Mouse (Mus musculus) heart, postnatal 25 days (tissue): Measurements from ENCODE around the gene Mea1. TPM values are rescaled to one million over a fixed set of nuclear protein-coding genes. Genes with fewer than 3 reads are reported as not detected.

Experiments used
- DNase-seq: peaks from one replicate; pipeline ENCODE4 v3.0.0; 2022; ENCODE audit warnings: low spot score
- intact Hi-C: fragments of 180-260 bp; cut with DNase I; formaldehyde crosslinking; loops from one replicate; pipeline ENCODE4 v1.15.1; 2025
- total RNA-seq, 2 experiments: library from RNA; stranded (reverse); gene quantifications; 2 replicates each; pipeline ENCODE4 v1.2.3; 2021

Gene Mea1
- total RNA-seq, 2 experiments from 2014 or later = 48.6 to 53.8 TPM

DNA sequence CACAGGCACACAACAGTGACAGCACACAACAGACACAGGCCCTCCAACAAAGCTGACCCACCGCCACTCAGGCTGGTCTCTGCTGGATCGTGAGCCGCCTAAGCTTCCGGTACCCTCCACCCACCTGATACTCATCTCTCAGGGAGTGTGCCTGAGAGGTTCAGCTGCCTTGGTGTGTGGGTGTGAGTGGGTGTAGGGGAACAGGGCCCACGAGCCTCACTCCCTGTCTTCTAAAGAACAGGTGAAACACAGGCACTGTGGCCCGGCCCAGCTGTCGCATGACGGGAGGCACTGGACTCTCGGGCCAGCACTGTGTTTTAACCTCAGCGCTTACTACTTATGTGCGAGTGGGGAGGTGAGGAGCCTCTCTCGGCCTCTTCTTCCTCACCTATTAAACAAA lies 23.5 kb downstream of the Mea1 start:
- intact Hi-C loops = loop anchor here (2.0 kb wide), 1 partner anchor 17 kb away; no protein-coding TSS in a partner anchor
- no peak for DNase-seq

- no peak for DNase-seq
- intact Hi-C loops = loop anchor here (2.0 kb wide), 1 partner anchor 18 kb away; no protein-coding TSS in a partner anchor
Measured at GRCm38 (mm10) chr17:46702506-46702905, 23.9 kb downstream of the Mea1 start.

GRCm38 (mm10) chr17:46703971-46704886 lies 25.6 kb downstream of the Mea1 start:
- DNase-seq = no peak
- intact Hi-C loops = loop anchor here (2.0 kb wide), 1 partner anchor 19 kb away; no protein-coding TSS in a partner anchor

GRCm38 (mm10) chr17:46704887-46705835 lies 26.6 kb downstream of the Mea1 start, which contains the start of gene Ppp2r5d:
Gene Ppp2r5d, minus strand, starts transcription at chr17:46705111.
- peak; percentile 96 for DNase-seq
- intact Hi-C loops = loop anchor here (5.0 kb wide), 1 partner anchor 148 kb away; the partner anchor contains the start of gene Srf

DNA sequence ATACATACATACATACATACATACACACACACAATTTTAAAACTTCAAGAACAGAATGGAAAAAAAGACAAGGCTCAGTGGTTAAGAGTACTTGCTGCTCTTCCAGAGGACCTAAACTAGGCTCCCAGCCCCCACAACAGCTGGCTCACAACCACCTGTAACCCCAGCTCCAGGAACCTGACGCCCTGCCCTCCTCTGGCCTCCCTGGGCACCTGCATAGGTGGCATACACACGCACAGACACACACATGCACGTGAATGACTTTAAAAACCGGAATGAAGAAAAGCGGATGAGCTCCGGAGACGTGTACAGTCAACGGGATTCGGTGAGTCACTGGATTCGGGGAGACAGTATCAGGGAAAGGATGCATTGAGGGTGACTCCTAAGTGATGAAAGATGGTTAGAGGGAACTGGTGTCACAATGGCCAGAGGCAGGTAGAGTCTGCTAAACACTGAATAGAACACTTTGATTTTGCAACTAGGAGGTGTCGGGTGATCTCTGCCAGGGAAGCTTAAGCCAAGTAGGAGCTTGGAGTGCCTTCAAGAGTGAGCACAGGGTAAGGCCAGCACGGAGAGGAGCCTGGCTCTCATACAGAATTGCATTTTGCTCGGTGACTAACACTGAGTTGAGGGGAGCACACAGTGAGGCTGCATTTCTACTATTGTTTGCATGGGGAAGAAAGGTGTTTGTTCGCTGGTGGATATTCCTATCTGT lies 27.9 kb downstream of the Mea1 start:
- intact Hi-C loops = loop anchor here (5.0 kb wide), 1 partner anchor 149 kb away; the partner anchor contains the start of gene Srf
- no peak for DNase-seq

- DNase-seq = peak; percentile 89
- intact Hi-C loops = loop anchor here (5.0 kb wide), 1 partner anchor 184 kb away; no protein-coding TSS in a partner anchor
Measured at GRCm38 (mm10) chr17:46710959-46711597, 32.5 kb downstream of the Mea1 start, which contains the start of gene Pex6. Gene Pex6, plus strand, starts transcription at chr17:46711463.

DNA sequence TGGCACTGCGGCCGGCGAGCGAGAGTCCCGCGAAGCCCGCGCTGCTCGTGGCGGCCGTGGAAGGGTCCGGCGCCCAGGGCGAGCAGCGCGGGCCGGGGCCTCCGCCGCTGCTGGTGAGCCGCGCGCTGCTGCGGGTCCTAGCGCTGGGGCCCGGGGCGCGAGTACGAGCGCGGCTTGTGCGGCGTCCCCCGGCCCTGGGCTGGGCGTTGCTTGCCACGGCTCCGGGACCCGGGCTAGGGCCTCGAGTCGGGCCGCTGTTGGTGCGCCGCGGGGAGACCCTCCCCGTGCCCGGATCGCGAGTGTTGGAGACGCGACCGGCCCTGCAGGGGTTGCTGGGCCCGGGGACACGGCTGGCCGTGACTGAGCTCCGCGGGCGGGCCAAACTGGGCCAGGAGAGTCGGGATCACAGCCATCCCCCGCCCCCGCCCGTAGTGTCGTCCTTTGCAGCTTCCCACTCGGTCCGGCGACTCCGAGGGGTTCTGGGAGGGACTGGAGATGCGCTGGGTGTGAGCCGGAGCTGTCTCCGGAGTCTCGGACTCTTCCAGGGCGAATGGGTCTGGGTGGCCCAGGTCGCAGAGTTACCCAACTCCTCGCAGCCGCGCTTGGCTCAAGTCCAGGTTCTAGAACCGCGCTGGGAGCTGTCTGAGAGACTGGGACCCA lies 33.1 kb downstream of the Mea1 start:
- no peak for DNase-seq

DNA sequence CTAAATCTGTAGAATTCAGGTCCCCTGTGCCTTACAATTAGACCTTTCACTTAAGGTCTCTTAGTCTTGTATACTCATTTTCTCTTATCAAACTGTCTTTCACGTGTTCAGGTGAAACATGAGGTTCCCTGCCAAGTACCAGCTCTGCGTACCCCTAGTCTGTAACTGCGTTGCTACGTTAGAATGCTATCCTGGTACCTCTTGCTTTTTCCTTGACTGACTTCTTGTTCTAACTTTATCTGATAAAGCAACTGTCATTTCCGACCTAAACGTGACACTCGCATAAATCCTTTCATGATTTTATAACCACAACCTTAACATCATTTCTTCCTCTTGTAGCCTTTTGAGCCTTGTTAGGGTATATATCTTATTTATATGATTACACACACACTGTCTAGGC lies 33.8 kb downstream of the Mea1 start:
- DNase-seq = no peak
- intact Hi-C loops = loop anchor here (2.0 to 5.0 kb wide), 2 partner anchors 66 to 185 kb away; partner anchors contain the start of genes Klc4 and Mrpl2

More for the DNA sequence above, 33.1 kb downstream of the Mea1 start:
- intact Hi-C loops = loop anchor here (2.0 to 5.0 kb wide), 2 partner anchors 65 to 184 kb away; partner anchors contain the start of genes Klc4 and Mrpl2

DNA sequence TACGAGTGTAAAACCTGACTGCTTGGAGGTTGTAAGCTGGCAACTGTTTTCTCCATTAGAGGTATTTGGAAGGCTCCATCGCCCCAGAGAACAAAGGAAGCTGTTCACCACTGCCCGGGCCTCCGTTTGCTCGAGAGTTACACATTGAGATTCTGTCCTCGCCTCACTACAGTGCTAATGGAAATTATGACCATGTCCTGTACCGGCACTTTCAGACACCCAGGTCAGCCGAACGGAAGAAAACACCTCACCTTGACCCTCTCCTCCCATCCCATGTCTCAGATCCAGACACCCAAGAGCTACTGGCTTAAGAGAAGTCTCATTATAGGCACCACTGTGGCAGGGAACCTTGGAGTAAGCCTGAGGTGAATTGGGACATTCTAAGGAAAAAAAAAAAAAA lies 35.3 kb downstream of the Mea1 start:
- intact Hi-C loops = loop anchor here (2.0 to 5.0 kb wide), 3 partner anchors 33 to 187 kb away; partner anchors contain the start of genes Klc4, Klhdc3 and Mrpl2

GRCm38 (mm10) chr17:46714756-46715481 lies 36.3 kb downstream of the Mea1 start:
- intact Hi-C loops = loop anchor here (2.0 to 5.0 kb wide), 2 partner anchors 34 to 188 kb away; partner anchors contain the start of gene Klhdc3
- DNase-seq = no peak

More for the DNA sequence above, 35.3 kb downstream of the Mea1 start:
- no peak for DNase-seq

GRCm38 (mm10) chr17:46721077-46721476 lies 42.5 kb downstream of the Mea1 start:
- no peak for DNase-seq
- intact Hi-C loops = no loop called here

DNA sequence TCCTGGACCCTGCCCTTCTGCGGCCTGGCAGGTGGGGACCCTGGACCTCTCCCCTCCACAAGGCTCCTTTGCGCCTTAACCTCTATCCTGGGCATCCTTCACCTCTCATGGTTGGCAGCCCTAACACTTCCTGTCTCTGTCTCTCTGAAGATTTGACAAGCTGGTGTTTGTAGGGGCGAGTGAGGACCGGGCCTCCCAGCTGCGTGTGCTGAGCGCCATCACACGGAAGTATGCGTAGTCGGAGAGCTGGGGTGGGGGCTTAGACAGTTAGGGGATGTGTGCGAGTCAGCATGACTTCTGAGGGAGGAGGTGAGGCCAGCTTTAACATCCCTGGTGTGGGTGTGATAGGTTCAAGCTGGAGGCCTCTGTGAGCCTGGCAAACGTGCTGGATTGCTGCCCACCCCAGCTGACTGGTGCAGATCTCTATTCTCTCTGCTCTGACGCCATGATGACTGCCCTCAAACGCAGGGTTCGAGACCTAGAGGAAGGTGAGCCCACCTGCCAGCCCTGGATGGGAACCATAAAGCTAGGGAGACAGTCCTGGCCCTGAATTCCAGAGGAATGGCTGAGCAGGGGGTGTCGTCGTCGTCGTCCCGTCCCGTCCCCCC lies 46.0 kb downstream of the Mea1 start:
- intact Hi-C loops = no loop called here

DNA sequence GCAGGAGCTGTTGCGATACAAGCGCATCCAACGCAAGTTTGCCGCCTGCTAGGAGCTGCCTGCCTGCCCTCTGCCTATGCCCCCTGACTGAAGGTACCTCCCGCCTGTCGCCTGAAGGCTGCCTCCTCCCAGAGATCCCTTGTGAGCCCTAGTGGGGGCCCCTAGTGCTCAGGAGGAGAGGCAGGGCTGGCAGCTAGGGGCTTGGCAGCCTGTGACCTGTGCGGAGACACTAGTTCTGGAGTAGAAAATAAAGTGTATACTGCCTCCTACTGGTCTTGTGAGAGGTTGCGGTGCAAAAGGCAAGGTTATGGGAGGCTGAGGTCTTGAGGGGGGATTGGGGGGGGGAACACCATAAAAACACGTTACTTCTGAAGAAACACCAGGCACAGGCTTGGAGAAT lies 46.7 kb downstream of the Mea1 start:
- DNase-seq = no peak
- intact Hi-C loops = no loop called here

More for the DNA sequence above, 46.0 kb downstream of the Mea1 start:
- DNase-seq = no peak

GRCm38 (mm10) chr17:46725731-46726645 lies 47.4 kb downstream of the Mea1 start:
- intact Hi-C loops = no loop called here
- no peak for DNase-seq

GRCm38 (mm10) chr17:46727271-46727670 lies 48.7 kb downstream of the Mea1 start:
- intact Hi-C loops = no loop called here
- no peak for DNase-seq

DNA sequence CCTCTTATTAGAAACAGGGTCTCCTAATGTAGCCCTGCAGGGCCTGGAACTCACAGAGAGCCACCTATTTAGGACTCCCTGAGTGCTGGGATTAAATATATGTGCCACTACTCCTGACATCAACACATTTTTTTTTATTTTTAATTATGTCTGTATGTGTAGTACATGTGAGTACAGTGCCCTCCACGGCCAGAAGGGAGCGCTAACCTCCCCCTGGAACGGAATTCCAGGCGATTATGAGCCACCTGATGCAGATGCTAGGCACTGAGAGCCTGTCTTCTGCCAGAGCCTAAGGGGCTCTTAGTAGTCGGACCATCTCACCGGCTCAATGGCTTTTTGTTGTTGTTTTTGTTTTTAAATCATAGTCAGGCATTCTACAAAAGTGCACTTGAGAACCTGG lies 49.4 kb downstream of the Mea1 start:
- DNase-seq = no peak
- intact Hi-C loops = no loop called here
